Mouse (Mus musculus) limb, embryonic 14.5 days (tissue): Measurements from ENCODE around the gene Bbs9. TPM values are rescaled to one million over a fixed set of nuclear protein-coding genes. Genes with fewer than 3 reads are reported as not detected.
A peak's percentile ranks its signal among the peaks of the same experiment; 100 is the strongest.

ENCODE experiments used
- ATAC-seq: fragments of 200-750 bp; cut with Nextera tagmentation; 2 replicates; pipeline ENCODE4 v1.8.0; 2017; ENCODE audit warnings: low read depth, moderate number of reproducible peaks, moderate TSS enrichment; ENCODE audit not compliant: low FRiP score
- DNase-seq: peaks from one replicate; pipeline ENCODE4 v3.0.0-alpha.2; 2015; ENCODE audit warnings: low spot score
- H3K27ac ChIP-seq: fragments of 300-500 bp; sonication (generic); replicated peaks from 2 replicates; pipeline ENCODE4 v1.5.1; 2014; ENCODE audit warnings: low read depth, mild to moderate bottlenecking, low read length, moderate library complexity, mixed read lengths
- H3K27me3 ChIP-seq: fragments of 300-500 bp; sonication (generic); 2 replicates; pipeline ENCODE4 v1.6.1; 2014; ENCODE audit warnings: low read length, mixed read lengths; ENCODE audit not compliant: control insufficient read depth, insufficient read depth
- H3K36me3 ChIP-seq: fragments of 300-500 bp; sonication (generic); 2 replicates; pipeline ENCODE4 v1.6.1; 2014; ENCODE audit warnings: mild to moderate bottlenecking, low read length, moderate library complexity, mixed read lengths; ENCODE audit not compliant: control insufficient read depth, insufficient read depth
- H3K4me1 ChIP-seq: fragments of 300-500 bp; sonication (generic); 2 replicates; pipeline ENCODE4 v1.6.1; 2014; ENCODE audit warnings: antibody characterized with exemption, low read length, mixed read lengths; ENCODE audit not compliant: control insufficient read depth, insufficient read depth
- H3K4me2 ChIP-seq: fragments of 300-500 bp; sonication (generic); replicated peaks from 2 replicates; pipeline ENCODE4 v1.6.1; 2014; ENCODE audit warnings: low read depth, mild to moderate bottlenecking, low read length, moderate library complexity; ENCODE audit not compliant: severe bottlenecking
- H3K4me3 ChIP-seq: fragments of 300-500 bp; sonication (generic); replicated peaks from 2 replicates; pipeline ENCODE4 v1.5.1; 2014; ENCODE audit warnings: low read length
- H3K9ac ChIP-seq: fragments of 300-500 bp; sonication (generic); 2 replicates; pipeline ENCODE4 v1.6.1; 2014; ENCODE audit warnings: mild to moderate bottlenecking, low read depth, low read length, moderate library complexity; ENCODE audit not compliant: severe bottlenecking
- H3K9me3 ChIP-seq: fragments of 300-500 bp; sonication (generic); 2 replicates; pipeline ENCODE4 v1.6.1; 2016; ENCODE audit warnings: low read length; ENCODE audit not compliant: control insufficient read depth
- POLR2A ChIP-seq: fragments of 200-500 bp; IDR thresholded peaks from 2 replicates; pipeline ENCODE4 v1.8.0; 2012; ENCODE audit warnings: inconsistent platforms, mild to moderate bottlenecking, moderate library complexity, borderline replicate concordance; ENCODE audit not compliant: insufficient read depth, insufficient read length; ENCODE audit errors: extremely low read depth
- WGBS: fragments of 180-500 bp; shearing (Covaris S2); extraction: QIAGEN DNeasy Blood & Tissue Kit; methylation state at CpG from one replicate; pipeline ENCODE4 v1.1.7; 2014; 5-methylcytosine and 5-hydroxymethylcytosine counted together
- polyA plus RNA-seq, 2 experiments: library from polyadenylated mRNA; depleted of rRNA in 1 of 2; stranded (reverse) in 1 of 2; unstranded in 1 of 2; fragments of >200 nt; fragmentation: Nextera tagmentation in 1 of 2; extraction: Ambion mirVana in 1 of 2; gene quantifications; 2 replicates each; pipeline versions ENCODE4 v1.2.1 to v1.2.3; 2012 to 2014

Bbs9 gene
- polyA plus RNA-seq, 2 experiments = 12.7 to 15.7 TPM

DNA sequence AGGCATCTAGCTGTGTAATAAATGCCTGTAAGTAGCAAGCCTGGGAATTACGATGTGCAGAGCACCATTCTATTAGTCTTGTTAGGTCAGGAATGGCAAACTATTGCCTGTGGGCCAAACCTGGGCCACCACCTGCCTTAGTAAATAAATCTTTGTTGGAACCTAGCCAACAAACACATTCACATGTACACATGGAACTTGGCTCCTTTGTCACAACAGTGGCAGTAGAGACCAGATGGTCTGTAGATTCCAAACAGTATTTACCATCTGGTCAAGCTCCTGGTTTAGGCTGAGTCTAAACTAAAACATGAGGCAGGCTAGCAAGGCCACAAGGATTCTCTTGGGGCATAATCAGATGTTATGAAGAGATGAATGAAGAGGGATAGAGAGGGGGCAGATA is 399.7 kb downstream of the Bbs9 start:
- Histone ChIP-seq H3K27me3 (no peaks in the 10 kb centered on the region), H3K9me3 (no peaks in the 10 kb centered on the region), H3K36me3 (no peaks in the 10 kb centered on the region), H3K27ac (no peak overlapping the region), H3K4me3 (no peak overlapping the region), H3K9ac (no peak overlapping the region), H3K4me2 (no peak overlapping the region), H3K4me1 (peaks cover 2% of the 10 kb centered on the region; the same call in 1 of the 2 replicates)
- no peak for ATAC-seq
- peak; percentile 45 for DNase-seq
- TF ChIP-seq POLR2A = no peak
- WGBS = 14% methylated on average over 1 of the region's 1 CpGs

DNA sequence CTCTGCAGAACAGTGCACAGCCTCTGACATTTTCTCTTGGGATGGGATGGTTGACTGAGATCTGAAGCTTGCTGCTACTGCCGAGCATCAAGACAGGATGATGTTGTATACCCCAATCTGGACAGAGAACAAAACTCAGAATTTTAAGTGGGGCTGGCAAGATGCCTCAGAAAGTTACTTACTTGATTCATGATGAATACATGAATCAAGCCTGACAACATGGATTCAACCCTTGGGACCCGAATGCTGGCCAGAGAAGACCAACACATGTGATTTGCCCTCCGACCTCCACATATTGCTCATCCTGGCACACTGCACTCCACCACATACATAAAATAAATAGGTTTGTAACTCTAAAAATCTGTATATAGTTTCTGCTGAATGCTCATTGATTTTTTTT is 403.8 kb downstream of the Bbs9 start:
- Histone ChIP-seq H3K36me3 (no peaks in the 10 kb centered on the region), H3K4me3 (no peak overlapping the region), H3K9ac (no peak overlapping the region), H3K9me3 (no peaks in the 10 kb centered on the region), H3K4me1 (no peaks in the 10 kb centered on the region), H3K27me3 (no peaks in the 10 kb centered on the region), H3K4me2 (no peak overlapping the region), H3K27ac (no peak overlapping the region)
- DNase-seq (no peak), ATAC-seq (no peak)
- 87% methylated on average over 3 of the region's 3 CpGs for WGBS
- TF ChIP-seq POLR2A = no peak

GRCm38 (mm10) chr9:22886351-22886750 is 410.8 kb downstream of the Bbs9 start:
- no peak overlapping the region for H3K27ac ChIP-seq

GRCm38 (mm10) chr9:22905434-22905833 is 429.9 kb downstream of the Bbs9 start:
- Histone ChIP-seq H3K4me3 (no peak overlapping the region), H3K4me2 (no peak overlapping the region), H3K27ac (no peak overlapping the region), H3K27me3 (no peaks in the 10 kb centered on the region), H3K4me1 (no peaks in the 10 kb centered on the region), H3K9ac (no peak overlapping the region), H3K36me3 (no peaks in the 10 kb centered on the region), H3K9me3 (no peaks in the 10 kb centered on the region)
- no peak for DNase-seq
- no peak for ATAC-seq
- 76% methylated on average over 3 of the region's 3 CpGs for WGBS
- no peak for TF ChIP-seq POLR2A

More at GRCm38 (mm10) chr9:22886351-22886750, 410.8 kb downstream of the Bbs9 start:
- TF ChIP-seq POLR2A = no peak
- H3K4me2 ChIP-seq = no peak overlapping the region
- no peaks in the 10 kb centered on the region for H3K36me3 ChIP-seq
- no peaks in the 10 kb centered on the region for H3K9me3 ChIP-seq
- DNase-seq (peak; percentile 25), ATAC-seq (no peak)
- no peaks in the 10 kb centered on the region for H3K4me1 ChIP-seq
- 77% methylated on average over 4 of the region's 4 CpGs for WGBS
- H3K9ac ChIP-seq = no peak overlapping the region
- H3K4me3 ChIP-seq = no peak overlapping the region
- no peaks in the 10 kb centered on the region for H3K27me3 ChIP-seq

DNA sequence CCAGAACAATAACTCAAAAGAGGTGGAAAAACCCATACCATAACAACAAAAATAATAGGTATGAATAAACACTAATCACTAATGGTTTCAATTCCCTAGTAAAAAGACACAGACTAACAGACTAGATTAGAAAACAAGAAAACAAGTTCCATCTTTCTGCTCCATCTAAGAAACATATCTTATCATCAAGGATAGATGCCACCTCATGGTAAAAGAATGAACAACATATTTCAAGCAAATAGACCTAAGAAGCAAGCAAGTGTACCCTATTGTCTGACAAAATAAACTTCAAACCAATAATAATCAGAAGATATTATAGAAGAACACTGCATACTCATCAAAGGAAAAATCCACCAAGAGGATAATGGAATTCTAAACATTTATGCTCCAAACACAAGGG is 441.3 kb downstream of the Bbs9 start:
- no peak overlapping the region for H3K27ac ChIP-seq
- no peaks in the 10 kb centered on the region for H3K27me3 ChIP-seq
- H3K4me3 ChIP-seq = no peak overlapping the region
- no peak for DNase-seq
- TF ChIP-seq POLR2A = no peak
- H3K9ac ChIP-seq = no peak overlapping the region
- H3K4me1 ChIP-seq = no peaks in the 10 kb centered on the region
- H3K9me3 ChIP-seq = no peaks in the 10 kb centered on the region
- H3K36me3 ChIP-seq = no peaks in the 10 kb centered on the region
- no peak overlapping the region for H3K4me2 ChIP-seq
- no peak for ATAC-seq

DNA sequence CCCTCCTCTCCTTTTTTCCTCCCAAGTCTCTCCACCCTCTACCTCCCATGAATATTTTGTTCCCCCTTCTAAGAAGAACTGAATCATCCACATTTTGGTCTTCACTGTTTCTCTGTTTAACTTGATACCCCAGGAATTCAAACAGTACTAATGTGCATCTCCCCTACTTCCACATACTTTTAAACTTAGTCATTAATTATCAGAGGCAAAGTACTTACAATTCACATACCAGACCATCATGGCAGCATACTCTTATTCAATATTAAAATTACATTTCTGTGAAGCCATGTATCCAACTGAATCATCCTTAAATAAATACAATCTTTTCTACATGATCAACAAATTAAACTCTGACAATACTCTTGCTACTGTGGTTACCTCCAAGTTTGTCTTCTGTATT is 460.1 kb downstream of the Bbs9 start:
- TF ChIP-seq POLR2A = no peak
- no peaks in the 10 kb centered on the region for H3K27me3 ChIP-seq
- H3K9me3 ChIP-seq = no peaks in the 10 kb centered on the region
- H3K36me3 ChIP-seq = no peaks in the 10 kb centered on the region
- no peak overlapping the region for H3K9ac ChIP-seq
- ATAC-seq (no peak), DNase-seq (no peak)
- no peak overlapping the region for H3K27ac ChIP-seq
- H3K4me1 ChIP-seq = no peaks in the 10 kb centered on the region
- no peak overlapping the region for H3K4me2 ChIP-seq
- no peak overlapping the region for H3K4me3 ChIP-seq

Other genes starting within 250 kb of the Bbs9 start
- 1.9 and 2.6 TPM in 2 replicates for gene Zfp599, start 215.8 kb upstream of the Bbs9 start, polyA plus RNA-seq (2012; rRNA removed)
- 6.4 and 7.3 TPM in 2 replicates for gene Zfp599, start 215.8 kb upstream of the Bbs9 start, polyA plus RNA-seq (2014; fragmentation: Nextera tagmentation; extraction: Ambion mirVana)
- gene Zfp810, start 168.1 kb upstream of the Bbs9 start, polyA plus RNA-seq (2012; rRNA removed) = 18.9 and 21.2 TPM in 2 replicates
- gene Zfp810, start 168.1 kb upstream of the Bbs9 start, polyA plus RNA-seq (2014; fragmentation: Nextera tagmentation; extraction: Ambion mirVana) = 19.3 and 25.7 TPM in 2 replicates
- 26.8 and 35.4 TPM in 2 replicates for gene Anln, start 86.5 kb upstream of the Bbs9 start, polyA plus RNA-seq (2012; rRNA removed)
- 40.4 and 46.5 TPM in 2 replicates for gene Anln, start 86.5 kb upstream of the Bbs9 start, polyA plus RNA-seq (2014; fragmentation: Nextera tagmentation; extraction: Ambion mirVana)
- gene 9530077C05Rik, start 64.2 kb upstream of the Bbs9 start, polyA plus RNA-seq (2012; rRNA removed) = 3.6 and 3.7 TPM in 2 replicates
- gene 9530077C05Rik, start 64.2 kb upstream of the Bbs9 start, polyA plus RNA-seq (2014; fragmentation: Nextera tagmentation; extraction: Ambion mirVana) = 4.8 and 5.2 TPM in 2 replicates
- gene Gm17545, start 21.4 kb upstream of the Bbs9 start, polyA plus RNA-seq (2012; rRNA removed) = not detected in 2 replicates
- gene Gm17545, start 21.4 kb upstream of the Bbs9 start, polyA plus RNA-seq (2014; fragmentation: Nextera tagmentation; extraction: Ambion mirVana) = not detected in 2 replicates
- 56.7 and 89.7 TPM in 2 replicates for gene Rp9, start 6.0 kb upstream of the Bbs9 start, polyA plus RNA-seq (2012; rRNA removed)
- 69.4 and 78.0 TPM in 2 replicates for gene Rp9, start 6.0 kb upstream of the Bbs9 start, polyA plus RNA-seq (2014; fragmentation: Nextera tagmentation; extraction: Ambion mirVana)